Mouse (Mus musculus) stomach, embryonic 14.5 days (tissue): Measurements from ENCODE around the gene Csmd2. TPM values are rescaled to one million over a fixed set of nuclear protein-coding genes. Genes with fewer than 3 reads are reported as not detected.
A peak's percentile ranks its signal among the peaks of the same experiment; 100 is the strongest.
"Not testable (repeated sequence)": the region's sequence is repeated elsewhere in the genome, so short reads cannot be mapped to it uniquely, and the experiment has no call there.

Experiments
- ATAC-seq: fragments of 200-750 bp; cut with Nextera tagmentation; 2 replicates; pipeline ENCODE4 v1.8.0; 2017; ENCODE audit warnings: low read depth, moderate TSS enrichment; ENCODE audit not compliant: insufficient number of reproducible peaks, insufficient read depth, low FRiP score
- H3K27ac ChIP-seq: fragments of 300-500 bp; sonication (generic); 2 replicates; pipeline ENCODE4 v1.5.1; 2014; ENCODE audit warnings: mild to moderate bottlenecking, low read length, moderate library complexity, mixed read lengths
- H3K27me3 ChIP-seq: fragments of 300-500 bp; sonication (generic); 2 replicates; pipeline ENCODE4 v1.6.1; 2014; ENCODE audit warnings: low read length, control low read depth, mixed read lengths; ENCODE audit not compliant: control insufficient read depth, insufficient read depth
- H3K36me3 ChIP-seq: fragments of 300-500 bp; sonication (generic); 2 replicates; pipeline ENCODE4 v1.6.1; 2014; ENCODE audit warnings: mild to moderate bottlenecking, control low read depth, low read length, moderate library complexity, mixed read lengths; ENCODE audit not compliant: control insufficient read depth, insufficient read depth
- H3K4me1 ChIP-seq: fragments of 300-500 bp; sonication (generic); 2 replicates; pipeline ENCODE4 v1.6.1; 2014; ENCODE audit warnings: low read length, control low read depth, mixed read lengths; ENCODE audit not compliant: control insufficient read depth, insufficient read depth
- H3K4me2 ChIP-seq: fragments of 300-500 bp; sonication (generic); replicated peaks from 2 replicates; pipeline ENCODE4 v1.6.1; 2014; ENCODE audit warnings: low read depth, low read length, control low read depth
- H3K4me3 ChIP-seq: fragments of 300-500 bp; sonication (generic); 2 replicates; pipeline ENCODE4 v1.5.1; 2014; ENCODE audit warnings: low read depth, low read length, control low read depth
- H3K9ac ChIP-seq: fragments of 300-500 bp; sonication (generic); replicated peaks from 2 replicates; pipeline ENCODE4 v1.6.1; 2014; ENCODE audit warnings: low read depth, mild to moderate bottlenecking, control low read depth, low read length, moderate library complexity, mixed read lengths
- H3K9me3 ChIP-seq: fragments of 300-500 bp; sonication (generic); 2 replicates; pipeline ENCODE4 v1.6.1; 2016; ENCODE audit warnings: low read depth, low read length, control low read depth; ENCODE audit not compliant: control insufficient read depth
- whole genome bisulfite sequencing: fragments of 180-500 bp; shearing (Covaris S2); extraction: QIAGEN DNeasy Blood & Tissue Kit; methylation state at CpG from one replicate; pipeline ENCODE4 v1.1.7; 2014; 5-methylcytosine and 5-hydroxymethylcytosine counted together
- polyA plus RNA-seq: library from polyadenylated mRNA; unstranded; fragments of >200 nt; fragmentation: Nextera tagmentation; extraction: Ambion mirVana; gene quantifications from 2 replicates; pipeline ENCODE4 v1.2.1, GENCODE M21; 2014

The Csmd2 gene
- polyA plus RNA-seq, 1 experiment from 2014 or later, result 0.36 TPM

DNA sequence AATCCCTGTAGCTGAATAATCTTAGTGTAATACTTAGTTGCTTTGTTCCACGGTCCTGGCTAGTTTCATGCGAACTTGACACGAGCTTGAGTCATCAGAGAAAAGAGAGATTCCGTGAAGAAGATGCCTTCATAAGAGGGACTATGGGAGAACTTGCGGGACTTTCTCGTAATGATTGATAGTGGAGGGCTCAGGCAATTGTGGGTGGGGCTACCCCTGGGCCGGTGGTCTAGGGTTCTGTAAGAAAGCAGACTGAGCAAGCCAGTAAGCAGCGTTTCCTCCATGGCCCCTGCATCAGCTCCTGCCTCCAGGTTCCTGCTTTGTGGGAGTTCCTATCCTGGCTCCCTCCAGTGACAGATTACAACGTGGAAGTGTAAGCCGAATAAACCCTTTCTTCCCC, 623.0 kb downstream of the Csmd2 start:
- Histone ChIP-seq H3K4me3 (peak overlapping the region; percentile 53; the same call in 1 of the 2 replicates), H3K4me2 (peak overlapping the region; percentile 67), H3K4me1 (peaks cover 11% of the 10 kb centered on the region), H3K27me3 (no peaks in the 10 kb centered on the region), H3K36me3 (no peaks in the 10 kb centered on the region), H3K9ac (no peak overlapping the region), H3K27ac (0 out of 2 replicates have a peak overlapping the region, but pooled peaks have one; percentile 15), H3K9me3 (no peaks in the 10 kb centered on the region)
- no peak for ATAC-seq
- 12% methylated on average over 10 of the region's 10 CpGs for WGBS

DNA sequence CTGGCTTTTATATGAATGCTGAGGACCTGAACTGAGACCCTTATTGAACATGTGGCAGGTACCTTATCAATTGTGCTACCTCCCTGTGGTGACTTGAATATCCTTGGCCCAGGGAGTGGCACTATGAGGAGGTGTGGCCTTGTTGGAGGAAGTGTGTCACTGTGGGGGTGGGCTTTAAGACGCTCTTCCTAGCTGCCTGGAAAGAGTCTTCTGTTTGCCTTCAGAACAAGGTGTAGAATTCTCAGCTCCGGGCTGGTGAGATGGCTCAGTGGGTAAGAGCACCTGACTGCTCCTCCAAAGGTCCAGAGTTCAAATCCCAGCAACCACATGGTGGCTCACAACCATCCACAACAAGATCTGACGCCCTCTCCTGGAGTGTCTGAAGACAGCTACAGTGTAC, 624.1 kb downstream of the Csmd2 start:
- H3K9me3 ChIP-seq, H3K36me3 ChIP-seq, H3K27me3 ChIP-seq, H3K4me3 ChIP-seq, H3K9ac ChIP-seq, H3K4me2 ChIP-seq, ATAC-seq, H3K27ac ChIP-seq: not testable (repeated sequence)
- 76% methylated on average over 3 of the region's 3 CpGs for WGBS
- H3K4me1 ChIP-seq, result peaks cover 11% of the 10 kb centered on the region

DNA sequence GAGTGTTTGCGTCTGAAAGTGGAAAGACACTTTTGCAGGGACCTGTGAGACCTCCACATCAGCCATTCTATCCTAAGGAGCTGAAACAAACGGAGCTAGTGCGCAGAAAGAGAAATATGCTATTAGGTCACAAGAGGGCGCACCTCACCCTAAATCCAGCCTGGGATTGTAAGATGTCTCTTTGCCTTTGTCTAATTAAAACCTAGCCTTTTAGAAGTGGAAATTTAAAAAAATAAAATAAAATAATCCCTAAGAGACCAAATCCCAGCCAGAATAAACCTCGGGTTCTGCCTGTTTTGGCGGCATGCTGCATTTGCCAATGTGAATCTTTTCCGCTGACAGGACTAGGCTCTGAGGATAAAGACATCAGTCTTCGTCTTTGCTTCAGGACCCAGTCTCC, 625.7 kb downstream of the Csmd2 start:
- no peak for ATAC-seq
- no peaks in the 10 kb centered on the region for H3K9me3 ChIP-seq
- no peaks in the 10 kb centered on the region for H3K36me3 ChIP-seq
- no peak overlapping the region for H3K27ac ChIP-seq
- H3K4me3 ChIP-seq, result no peak overlapping the region
- WGBS, result 20% methylated on average over 8 of the region's 8 CpGs
- no peak overlapping the region for H3K4me2 ChIP-seq
- no peak overlapping the region for H3K9ac ChIP-seq
- H3K4me1 ChIP-seq, result peaks cover 12% of the 10 kb centered on the region
- H3K27me3 ChIP-seq, result no peaks in the 10 kb centered on the region

DNA sequence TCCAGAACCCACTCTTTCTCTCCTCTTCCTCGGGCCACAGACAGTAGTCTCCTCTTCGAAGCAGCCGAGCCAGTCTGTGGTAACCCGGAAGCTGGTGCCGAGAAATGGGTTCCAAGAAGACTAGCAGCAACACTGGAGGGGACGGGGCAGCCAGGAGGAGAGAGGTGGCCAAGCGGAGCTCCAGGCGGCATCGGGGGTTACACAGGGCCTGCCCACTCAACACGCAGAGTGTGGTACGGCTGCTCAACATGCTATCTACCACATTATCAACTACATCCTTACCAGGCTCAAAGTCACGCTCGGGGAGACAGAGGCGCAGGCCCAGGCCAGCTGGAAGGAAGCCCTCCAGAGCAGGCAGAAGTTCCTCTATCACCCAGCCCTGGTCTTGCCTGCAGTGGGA, 628.1 kb downstream of the Csmd2 start:
- Histone ChIP-seq H3K9ac (no peak overlapping the region), H3K9me3 (no peaks in the 10 kb centered on the region), H3K4me3 (no peak overlapping the region), H3K4me2 (no peak overlapping the region), H3K4me1 (0 out of 2 replicates have a peak, but pooled peaks cover 6% of the 10 kb centered on the region), H3K36me3 (no peaks in the 10 kb centered on the region), H3K27ac (no peak overlapping the region), H3K27me3 (no peaks in the 10 kb centered on the region)
- 90% methylated on average over 14 of the region's 14 CpGs for WGBS
- no peak for ATAC-seq

Other genes starting within 250 kb of the Csmd2 start
- not detected in 2 replicates for gene CK137956, start 16.9 kb upstream of the Csmd2 start, polyA plus RNA-seq